Mouse (Mus musculus) liver, embryonic 13.5 days (tissue): ENCODE data around the gene Fam131a. TPM values are rescaled to one million over a fixed set of nuclear protein-coding genes. Genes with fewer than 3 reads are reported as not detected.

Experiments used
- ATAC-seq: fragments of 200-750 bp; cut with Nextera tagmentation; 2 replicates; pipeline ENCODE4 v1.8.0; 2017; ENCODE audit warnings: low read depth, mild to moderate bottlenecking, moderate number of reproducible peaks, moderate library complexity
- DNase-seq: peaks from one replicate; pipeline ENCODE4 v3.0.0; 2022
- H3K27ac ChIP-seq: fragments of 300-500 bp; sonication (generic); 2 replicates; pipeline ENCODE4 v1.5.1; 2015; ENCODE audit warnings: moderate library complexity, mild to moderate bottlenecking, inconsistent platforms
- H3K27me3 ChIP-seq: fragments of 300-500 bp; sonication (generic); 2 replicates; pipeline ENCODE4 v1.6.1; 2015; ENCODE audit warnings: mild to moderate bottlenecking, inconsistent platforms
- H3K36me3 ChIP-seq: fragments of 300-500 bp; sonication (generic); 2 replicates; pipeline ENCODE4 v1.6.1; 2015; ENCODE audit warnings: mild to moderate bottlenecking, inconsistent platforms
- H3K4me1 ChIP-seq: fragments of 300-500 bp; sonication (generic); replicated peaks from 2 replicates; pipeline ENCODE4 v1.6.1; 2015; ENCODE audit warnings: inconsistent platforms
- H3K4me2 ChIP-seq: fragments of 300-500 bp; sonication (generic); 2 replicates; pipeline ENCODE4 v1.6.1; 2015; ENCODE audit warnings: inconsistent platforms, mild to moderate bottlenecking, moderate library complexity
- H3K4me3 ChIP-seq: fragments of 300-500 bp; sonication (generic); replicated peaks from 2 replicates; pipeline ENCODE4 v1.5.1; 2015; ENCODE audit warnings: mild to moderate bottlenecking, inconsistent platforms
- H3K9ac ChIP-seq: fragments of 300-500 bp; sonication (generic); 2 replicates; pipeline ENCODE4 v1.6.1; 2015; ENCODE audit warnings: mild to moderate bottlenecking, inconsistent platforms
- H3K9me3 ChIP-seq: fragments of 300-500 bp; sonication (generic); replicated peaks from 2 replicates; pipeline ENCODE4 v1.6.1; 2016; ENCODE audit warnings: inconsistent platforms
- WGBS: fragments of 180-500 bp; shearing (Covaris S2); methylation state at CpG from one replicate; pipeline ENCODE4 v1.1.7; 2015; ENCODE audit not compliant: insufficient replicate concordance; 5-methylcytosine and 5-hydroxymethylcytosine counted together
- polyA plus RNA-seq: library from polyadenylated mRNA; unstranded; fragments of >200 nt; fragmentation: Nextera tagmentation; extraction: Ambion mirVana; gene quantifications from 2 replicates; pipeline ENCODE4 v1.2.1, GENCODE M21; 2015

Gene Fam131a
- polyA plus RNA-seq, 1 experiment from 2014 or later = 1.0 TPM

GRCm38 (mm10) chr16:20673706-20674303, 19.2 kb upstream of the Fam131a start:
- H3K27me3 ChIP-seq = no peaks in the 10 kb centered on the region
- H3K27ac ChIP-seq = peak overlapping the region; percentile 95
- peak overlapping the region; percentile 98 for H3K4me3 ChIP-seq
- DNase-seq = peak; percentile 75
- peak overlapping the region; percentile 96 for H3K9ac ChIP-seq
- peaks cover 60% of the 10 kb centered on the region for H3K4me1 ChIP-seq
- H3K9me3 ChIP-seq = no peaks in the 10 kb centered on the region
- ATAC-seq = peak; percentile 78
- peaks cover 48% of the 10 kb centered on the region for H3K36me3 ChIP-seq
- H3K4me2 ChIP-seq = peak overlapping the region; percentile 83
- WGBS = 3% methylated on average over 14 of the region's 14 CpGs

- H3K27me3 ChIP-seq = no peaks in the 10 kb centered on the region
- peak overlapping the region; percentile 95 for H3K27ac ChIP-seq
- peak overlapping the region; percentile 98 for H3K4me3 ChIP-seq
- DNase-seq (no peak), ATAC-seq (no peak)
- WGBS = 84% methylated on average over 6 of the region's 6 CpGs
- peak overlapping the region; percentile 83 for H3K4me2 ChIP-seq
- peaks cover 62% of the 10 kb centered on the region for H3K36me3 ChIP-seq
- peaks cover 66% of the 10 kb centered on the region for H3K4me1 ChIP-seq
- no peaks in the 10 kb centered on the region for H3K9me3 ChIP-seq
- peak overlapping the region; percentile 96; the same call in 1 of the 2 replicates for H3K9ac ChIP-seq
Measured at GRCm38 (mm10) chr16:20675213-20675612, 17.8 kb upstream of the Fam131a start.

GRCm38 (mm10) chr16:20676702-20677101, 16.3 kb upstream of the Fam131a start:
- peaks cover 77% of the 10 kb centered on the region for H3K36me3 ChIP-seq
- no peak for ATAC-seq
- H3K27me3 ChIP-seq = no peaks in the 10 kb centered on the region
- H3K9ac ChIP-seq = no peak overlapping the region
- H3K4me1 ChIP-seq = peaks cover 64% of the 10 kb centered on the region
- no peak for DNase-seq
- H3K27ac ChIP-seq = no peak overlapping the region
- H3K4me2 ChIP-seq = no peak overlapping the region
- no peak overlapping the region for H3K4me3 ChIP-seq
- 75% methylated on average over 4 of the region's 4 CpGs for WGBS
- no peaks in the 10 kb centered on the region for H3K9me3 ChIP-seq

- WGBS = 78% methylated on average over 5 of the region's 5 CpGs
- no peak for ATAC-seq
- H3K4me2 ChIP-seq = no peak overlapping the region
- H3K4me3 ChIP-seq = no peak overlapping the region
- peak overlapping the region; percentile 72 for H3K27ac ChIP-seq
- H3K36me3 ChIP-seq = peaks cover 84% of the 10 kb centered on the region
- peak overlapping the region; percentile 48 for H3K9ac ChIP-seq
- DNase-seq = no peak
- peaks cover 58% of the 10 kb centered on the region for H3K4me1 ChIP-seq
- no peaks in the 10 kb centered on the region for H3K27me3 ChIP-seq
- no peaks in the 10 kb centered on the region for H3K9me3 ChIP-seq
Measured at GRCm38 (mm10) chr16:20677380-20677779, 15.7 kb upstream of the Fam131a start.

- peak overlapping the region; percentile 48; the same call in 1 of the 2 replicates for H3K9ac ChIP-seq
- peaks cover 58% of the 10 kb centered on the region for H3K4me1 ChIP-seq
- 70% methylated on average over 10 of the region's 10 CpGs for WGBS
- H3K36me3 ChIP-seq = peaks cover 91% of the 10 kb centered on the region
- no peaks in the 10 kb centered on the region for H3K9me3 ChIP-seq
- H3K4me2 ChIP-seq = no peak overlapping the region
- H3K27me3 ChIP-seq = no peaks in the 10 kb centered on the region
- peak; percentile 54; the same call in 1 of the 2 replicates for ATAC-seq
- H3K4me3 ChIP-seq = no peak overlapping the region
- DNase-seq = no peak
- peak overlapping the region; percentile 72 for H3K27ac ChIP-seq
Measured at GRCm38 (mm10) chr16:20677974-20678675, 14.9 kb upstream of the Fam131a start.

GRCm38 (mm10) chr16:20690774-20691173, 2.3 kb upstream of the Fam131a start:
- Histone ChIP-seq H3K27ac (0 out of 2 replicates have a peak overlapping the region, but pooled peaks have one; percentile 23), H3K4me2 (no peak overlapping the region), H3K4me3 (no peak overlapping the region), H3K4me1 (peaks cover 68% of the 10 kb centered on the region), H3K9me3 (no peaks in the 10 kb centered on the region), H3K27me3 (peaks cover 24% of the 10 kb centered on the region), H3K36me3 (peaks cover 68% of the 10 kb centered on the region), H3K9ac (no peak overlapping the region)
- DNase-seq (no peak), ATAC-seq (no peak)
- 63% methylated on average over 3 of the region's 3 CpGs for WGBS

GRCm38 (mm10) chr16:20691617-20692016, 1.4 kb upstream of the Fam131a start:
- Histone ChIP-seq H3K4me1 (peaks cover 74% of the 10 kb centered on the region), H3K4me3 (no peak overlapping the region), H3K4me2 (no peak overlapping the region), H3K27ac (no peak overlapping the region), H3K9ac (no peak overlapping the region), H3K27me3 (peaks cover 32% of the 10 kb centered on the region), H3K36me3 (peaks cover 60% of the 10 kb centered on the region), H3K9me3 (no peaks in the 10 kb centered on the region)
- DNase-seq = no peak
- no peak for ATAC-seq
- 91% methylated on average over 1 of the region's 1 CpGs for WGBS

GRCm38 (mm10) chr16:20692241-20692965, 638 bp upstream of the Fam131a start:
- ATAC-seq = no peak
- H3K36me3 ChIP-seq = peaks cover 52% of the 10 kb centered on the region
- H3K27me3 ChIP-seq = peaks cover 40% of the 10 kb centered on the region
- H3K27ac ChIP-seq = peak overlapping the region; percentile 61
- H3K4me2 ChIP-seq = peak overlapping the region; percentile 96
- H3K4me1 ChIP-seq = peaks cover 74% of the 10 kb centered on the region
- 60% methylated on average over 16 of the region's 16 CpGs for WGBS
- no peaks in the 10 kb centered on the region for H3K9me3 ChIP-seq
- no peak for DNase-seq
- peak overlapping the region; percentile 81 for H3K9ac ChIP-seq
- peak overlapping the region; percentile 70 for H3K4me3 ChIP-seq

- Histone ChIP-seq H3K27me3 (peaks cover 59% of the 10 kb centered on the region), H3K9ac (no peak overlapping the region), H3K36me3 (peaks cover 28% of the 10 kb centered on the region), H3K27ac (no peak overlapping the region), H3K4me2 (0 out of 2 replicates have a peak overlapping the region, but pooled peaks have one; percentile 63), H3K4me1 (peaks cover 58% of the 10 kb centered on the region), H3K9me3 (no peaks in the 10 kb centered on the region), H3K4me3 (no peak overlapping the region)
- DNase-seq (no peak), ATAC-seq (no peak)
- 63% methylated on average over 8 of the region's 8 CpGs for WGBS
Measured at GRCm38 (mm10) chr16:20694781-20695180, 1.7 kb downstream of the Fam131a start.

GRCm38 (mm10) chr16:20695622-20696323, 2.7 kb downstream of the Fam131a start:
- peaks cover 59% of the 10 kb centered on the region for H3K27me3 ChIP-seq
- H3K36me3 ChIP-seq = peaks cover 18% of the 10 kb centered on the region
- H3K4me1 ChIP-seq = peaks cover 48% of the 10 kb centered on the region
- no peaks in the 10 kb centered on the region for H3K9me3 ChIP-seq
- DNase-seq (no peak), ATAC-seq (no peak)
- H3K4me3 ChIP-seq = peak overlapping the region; percentile 42
- WGBS = 4% methylated on average over 45 of the region's 46 CpGs
- H3K9ac ChIP-seq = peak overlapping the region; percentile 52; the same call in 1 of the 2 replicates
- H3K4me2 ChIP-seq = peak overlapping the region; percentile 63
- no peak overlapping the region for H3K27ac ChIP-seq

GRCm38 (mm10) chr16:20699266-20699665, 6.2 kb downstream of the Fam131a start:
- WGBS = 68% methylated on average over 5 of the region's 5 CpGs
- Histone ChIP-seq H3K36me3 (no peaks in the 10 kb centered on the region), H3K9me3 (no peaks in the 10 kb centered on the region), H3K4me2 (no peak overlapping the region), H3K4me1 (peaks cover 51% of the 10 kb centered on the region), H3K4me3 (no peak overlapping the region), H3K27me3 (peaks cover 50% of the 10 kb centered on the region), H3K9ac (no peak overlapping the region), H3K27ac (no peak overlapping the region)
- no peak for ATAC-seq
- no peak for DNase-seq
